Mouse (Mus musculus) hindbrain, embryonic 15.5 days (tissue): ENCODE measurements at regions not wholly inside any gene's neighbourhood (a gene's known extent, or its start where the extent isn't known, plus 50 kb on each side); places are given as distances from the start of the nearest gene placed in this dataset.

ENCODE experiments used
- ATAC-seq: fragments of 200-750 bp; cut with Nextera tagmentation; 2 replicates; pipeline ENCODE4 v1.8.0; 2017; ENCODE audit warnings: low read depth, moderate number of reproducible peaks, moderate TSS enrichment; ENCODE audit not compliant: low FRiP score
- H3K27ac ChIP-seq: fragments of 300-500 bp; sonication (generic); replicated peaks from 2 replicates; pipeline ENCODE4 v1.5.1; 2015; ENCODE audit warnings: mild to moderate bottlenecking, inconsistent platforms
- H3K27me3 ChIP-seq: fragments of 300-500 bp; sonication (generic); 2 replicates; pipeline ENCODE4 v1.6.1; 2015; ENCODE audit warnings: control low read depth, inconsistent platforms
- H3K36me3 ChIP-seq: fragments of 300-500 bp; sonication (generic); 2 replicates; pipeline ENCODE4 v1.6.1; 2015; ENCODE audit warnings: control low read depth, inconsistent platforms
- H3K4me1 ChIP-seq: fragments of 300-500 bp; sonication (generic); replicated peaks from 2 replicates; pipeline ENCODE4 v1.6.1; 2015; ENCODE audit warnings: control low read depth, inconsistent platforms
- H3K4me2 ChIP-seq: fragments of 300-500 bp; sonication (generic); 2 replicates; pipeline ENCODE4 v1.6.1; 2015; ENCODE audit warnings: moderate library complexity, mild to moderate bottlenecking, inconsistent platforms
- H3K4me3 ChIP-seq: fragments of 300-500 bp; sonication (generic); 2 replicates; pipeline ENCODE4 v1.5.1; 2015; ENCODE audit warnings: mild to moderate bottlenecking, inconsistent platforms
- H3K9ac ChIP-seq: fragments of 300-500 bp; sonication (generic); 2 replicates; pipeline ENCODE4 v1.6.1; 2015; ENCODE audit warnings: inconsistent platforms
- H3K9me3 ChIP-seq: fragments of 300-500 bp; sonication (generic); 2 replicates; pipeline ENCODE4 v1.6.1; 2016; ENCODE audit warnings: control low read depth, inconsistent platforms
- WGBS: fragments of 180-500 bp; shearing (Covaris S2); methylation state at CpG from one replicate; pipeline ENCODE4 v1.1.7; 2015; 5-methylcytosine and 5-hydroxymethylcytosine counted together

DNA sequence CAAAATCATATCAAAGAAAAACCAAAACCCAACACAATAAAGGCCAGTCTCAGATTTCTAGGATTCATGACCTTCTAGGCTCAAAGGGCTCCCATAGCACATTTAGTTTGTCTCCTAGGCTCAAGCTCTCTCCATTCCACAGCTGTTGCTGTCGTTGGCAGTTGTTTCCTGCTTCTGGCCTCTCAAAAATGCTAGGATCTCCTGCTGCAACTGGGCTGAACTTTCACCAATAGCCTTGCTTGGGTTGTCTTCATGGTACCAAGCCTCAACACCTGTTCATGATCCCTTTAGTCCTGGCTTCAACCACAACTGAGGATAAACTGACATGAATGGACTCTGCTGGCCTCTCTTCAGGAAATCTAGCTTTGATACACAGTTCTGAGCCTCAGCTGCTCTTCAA is 115.9 kb upstream of the Ssbp2 start:
- Histone ChIP-seq H3K4me2 (no peak overlapping the region), H3K27ac (no peak overlapping the region), H3K9me3 (no peaks in the 10 kb centered on the region), H3K4me3 (no peak overlapping the region), H3K9ac (no peak overlapping the region), H3K27me3 (no peaks in the 10 kb centered on the region), H3K36me3 (no peaks in the 10 kb centered on the region), H3K4me1 (no peaks in the 10 kb centered on the region)
- ATAC-seq, result no peak
- WGBS, result 82% methylated on average over 1 of the region's 1 CpGs

- 86% methylated on average over 12 of the region's 12 CpGs for WGBS
- no peak overlapping the region for H3K9ac ChIP-seq
- no peak overlapping the region for H3K27ac ChIP-seq
- ATAC-seq, result no peak
- no peaks in the 10 kb centered on the region for H3K9me3 ChIP-seq
- no peak overlapping the region for H3K4me2 ChIP-seq
- H3K4me1 ChIP-seq, result no peaks in the 10 kb centered on the region
- H3K27me3 ChIP-seq, result no peaks in the 10 kb centered on the region
- no peaks in the 10 kb centered on the region for H3K36me3 ChIP-seq
- no peak overlapping the region for H3K4me3 ChIP-seq
Measured at GRCm38 (mm10) chr13:91348489-91349083, 111.5 kb upstream of the Ssbp2 start.

DNA sequence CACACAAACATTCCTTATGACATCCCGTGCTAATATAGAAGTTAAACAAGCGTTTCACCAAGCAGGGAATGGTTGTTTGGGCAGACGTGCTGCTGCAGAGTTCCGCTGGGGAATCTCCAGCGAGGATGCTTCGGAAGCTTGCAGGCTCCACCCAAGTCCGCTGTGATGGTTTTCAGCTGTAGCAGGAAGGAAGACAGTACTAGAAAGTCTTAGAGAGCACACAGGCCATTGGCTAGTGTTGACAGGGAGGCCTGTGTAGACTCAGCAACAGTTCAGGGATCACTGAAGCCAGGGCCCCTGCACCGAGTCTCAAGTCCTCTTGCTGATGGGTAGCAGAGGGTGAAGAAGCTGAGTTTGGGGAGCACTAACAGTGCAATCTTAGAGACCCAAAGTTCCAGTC is 107.8 kb upstream of the Ssbp2 start:
- H3K9ac ChIP-seq, result no peak overlapping the region
- H3K4me2 ChIP-seq, result no peak overlapping the region
- H3K27me3 ChIP-seq, result no peaks in the 10 kb centered on the region
- no peaks in the 10 kb centered on the region for H3K36me3 ChIP-seq
- no peak overlapping the region for H3K4me3 ChIP-seq
- no peaks in the 10 kb centered on the region for H3K4me1 ChIP-seq
- H3K27ac ChIP-seq, result no peak overlapping the region
- H3K9me3 ChIP-seq, result no peaks in the 10 kb centered on the region
- 85% methylated on average over 8 of the region's 8 CpGs for WGBS
- ATAC-seq, result no peak

- WGBS, result 76% methylated on average over 9 of the region's 9 CpGs
- Histone ChIP-seq H3K4me3 (no peak overlapping the region), H3K4me2 (no peak overlapping the region), H3K27ac (no peak overlapping the region), H3K27me3 (no peaks in the 10 kb centered on the region), H3K9ac (no peak overlapping the region), H3K4me1 (no peaks in the 10 kb centered on the region), H3K36me3 (no peaks in the 10 kb centered on the region), H3K9me3 (no peaks in the 10 kb centered on the region)
- ATAC-seq, result no peak
Measured at GRCm38 (mm10) chr13:91356516-91356915, 103.6 kb upstream of the Ssbp2 start.

DNA sequence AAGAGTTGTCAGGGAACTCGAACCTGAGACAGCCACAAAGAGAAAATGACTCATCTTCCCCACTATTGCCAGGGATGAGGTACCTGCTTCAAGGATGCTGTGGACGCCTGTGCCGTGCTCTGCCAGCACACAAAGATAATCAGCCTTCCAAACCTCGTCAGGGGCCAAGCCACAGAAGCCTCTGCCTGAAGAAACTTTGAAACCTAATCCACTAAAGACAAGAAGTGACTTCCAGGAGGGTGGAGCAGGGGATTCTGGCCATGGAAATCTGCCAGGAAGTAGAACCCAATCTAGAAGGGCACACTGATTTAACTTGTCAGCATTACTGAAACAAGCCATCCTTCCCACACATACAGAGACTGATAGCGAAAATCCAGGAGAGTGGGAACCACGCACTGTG is 100.0 kb upstream of the Ssbp2 start:
- Histone ChIP-seq H3K4me1 (peaks cover 2% of the 10 kb centered on the region; the same call in 1 of the 2 replicates), H3K9ac (no peak overlapping the region), H3K9me3 (no peaks in the 10 kb centered on the region), H3K4me3 (no peak overlapping the region), H3K27me3 (no peaks in the 10 kb centered on the region), H3K27ac (no peak overlapping the region), H3K36me3 (no peaks in the 10 kb centered on the region), H3K4me2 (no peak overlapping the region)
- ATAC-seq, result no peak
- whole genome bisulfite sequencing, result 82% methylated on average over 6 of the region's 6 CpGs

DNA sequence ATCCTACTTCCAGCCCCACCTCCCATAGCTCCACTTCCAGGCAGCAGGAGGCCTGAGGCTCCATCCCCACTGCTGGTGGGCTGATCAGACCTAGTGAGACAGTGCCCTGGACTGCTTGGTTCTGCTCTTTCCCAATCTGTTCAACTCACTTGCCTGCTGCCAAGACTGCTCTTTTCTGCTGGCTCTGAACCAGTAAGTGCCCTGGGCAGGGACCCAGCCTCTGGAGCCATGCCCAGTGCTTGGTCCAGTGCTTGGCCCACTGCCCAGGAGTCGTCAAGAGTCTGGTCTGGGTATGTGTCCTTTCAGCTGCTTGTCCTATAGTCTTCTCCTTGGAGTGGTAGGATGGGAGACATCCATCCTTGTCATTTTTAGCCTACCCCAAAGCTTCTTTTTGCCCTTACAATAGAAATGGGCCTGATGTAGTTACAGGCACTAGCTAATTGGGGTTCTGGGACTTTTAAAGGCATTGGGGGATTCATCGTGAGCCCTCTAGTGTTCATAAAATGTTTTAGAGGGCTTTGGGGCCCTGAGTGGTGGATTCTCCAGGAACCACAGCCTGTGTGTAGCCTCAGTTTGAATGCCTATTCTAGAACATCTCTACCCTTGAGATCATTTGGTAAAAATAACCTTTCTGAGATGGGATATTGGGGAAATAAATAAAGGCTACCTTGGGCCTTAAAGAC is 94.7 kb upstream of the Ssbp2 start:
- 42% methylated on average over 2 of the region's 2 CpGs for WGBS
- no peak overlapping the region for H3K4me2 ChIP-seq
- H3K9ac ChIP-seq, result no peak overlapping the region
- H3K27me3 ChIP-seq, result no peaks in the 10 kb centered on the region
- no peaks in the 10 kb centered on the region for H3K36me3 ChIP-seq
- H3K9me3 ChIP-seq, result no peaks in the 10 kb centered on the region
- peaks cover 20% of the 10 kb centered on the region for H3K4me1 ChIP-seq
- no peak overlapping the region for H3K4me3 ChIP-seq
- ATAC-seq, result peak; percentile 92
- no peak overlapping the region; the same call in none of the 2 replicates for H3K27ac ChIP-seq

DNA sequence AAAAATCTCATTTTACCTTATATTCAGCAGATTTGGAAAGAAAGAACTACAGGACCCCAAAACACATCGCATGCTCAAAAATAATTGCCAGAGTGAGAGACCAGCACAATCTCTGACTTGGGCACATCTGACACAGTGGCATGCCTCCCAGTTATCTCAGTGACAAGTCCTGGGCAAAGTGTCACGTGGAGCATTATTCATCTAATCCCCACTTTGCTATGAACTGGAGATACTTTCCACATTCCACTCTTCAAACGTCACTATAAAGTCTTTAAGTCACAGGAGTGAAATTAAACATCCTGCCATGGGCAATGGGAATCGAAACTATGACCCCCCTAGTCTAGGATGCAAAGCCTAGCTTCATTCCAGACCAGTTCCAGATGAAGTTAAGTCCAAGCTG is 93.5 kb upstream of the Ssbp2 start:
- Histone ChIP-seq H3K9me3 (no peaks in the 10 kb centered on the region), H3K27me3 (no peaks in the 10 kb centered on the region), H3K4me1 (peaks cover 29% of the 10 kb centered on the region), H3K4me3 (no peak overlapping the region), H3K4me2 (no peak overlapping the region), H3K9ac (no peak overlapping the region), H3K27ac (no peak overlapping the region), H3K36me3 (no peaks in the 10 kb centered on the region)
- no peak for ATAC-seq
- 82% methylated on average over 4 of the region's 4 CpGs for WGBS

DNA sequence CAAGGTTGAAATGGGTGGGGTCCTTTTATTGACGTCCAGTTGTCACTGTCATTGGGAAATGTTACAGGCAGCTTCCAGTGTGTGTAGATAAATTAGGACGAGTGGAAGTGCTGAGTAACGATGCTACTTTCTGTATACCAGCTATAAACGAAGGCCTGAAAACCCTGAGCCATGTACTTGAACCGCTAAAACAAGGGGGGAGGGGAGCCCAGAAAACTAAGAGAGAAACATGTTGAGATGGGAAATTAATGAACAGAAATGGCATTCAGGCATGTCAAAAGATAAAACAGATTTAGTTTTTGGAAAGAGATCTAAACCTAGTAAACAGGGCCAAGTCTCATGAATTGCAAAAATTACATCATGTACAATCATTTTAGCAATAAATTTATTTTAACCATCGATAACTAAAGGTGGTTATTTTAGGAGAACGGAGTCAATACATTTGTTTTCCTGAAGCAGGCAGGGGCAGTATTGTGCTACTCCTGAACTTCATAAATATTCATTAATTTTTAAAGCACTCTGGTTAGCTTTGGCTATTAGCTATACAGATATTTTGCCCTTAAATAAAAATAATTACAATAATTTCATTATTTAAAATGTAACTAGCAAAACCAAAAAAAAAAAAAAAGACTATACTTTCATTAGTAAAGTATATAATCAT is 92.1 kb upstream of the Ssbp2 start:
- 33% methylated on average over 7 of the region's 7 CpGs for WGBS
- H3K4me2 ChIP-seq, result no peak overlapping the region
- H3K27me3 ChIP-seq, result no peaks in the 10 kb centered on the region
- H3K9me3 ChIP-seq, result no peaks in the 10 kb centered on the region
- ATAC-seq, result no peak
- H3K4me3 ChIP-seq, result no peak overlapping the region
- no peak overlapping the region for H3K9ac ChIP-seq
- H3K27ac ChIP-seq, result no peak overlapping the region
- H3K36me3 ChIP-seq, result no peaks in the 10 kb centered on the region
- peaks cover 44% of the 10 kb centered on the region for H3K4me1 ChIP-seq

- no peak overlapping the region for H3K9ac ChIP-seq
- no peak overlapping the region for H3K27ac ChIP-seq
- WGBS, result 76% methylated on average over 7 of the region's 7 CpGs
- H3K4me2 ChIP-seq, result no peak overlapping the region
- H3K9me3 ChIP-seq, result no peaks in the 10 kb centered on the region
- no peak for ATAC-seq
- H3K36me3 ChIP-seq, result no peaks in the 10 kb centered on the region
- no peak overlapping the region for H3K4me3 ChIP-seq
- H3K4me1 ChIP-seq, result peaks cover 47% of the 10 kb centered on the region
- H3K27me3 ChIP-seq, result no peaks in the 10 kb centered on the region
Measured at GRCm38 (mm10) chr13:91368664-91369063, 91.4 kb upstream of the Ssbp2 start.

- peak overlapping the region; percentile 86 for H3K4me2 ChIP-seq
- no peaks in the 10 kb centered on the region for H3K9me3 ChIP-seq
- H3K4me3 ChIP-seq, result peak overlapping the region; percentile 41
- H3K36me3 ChIP-seq, result no peaks in the 10 kb centered on the region
- WGBS, result 23% methylated on average over 3 of the region's 3 CpGs
- peaks cover 53% of the 10 kb centered on the region for H3K4me1 ChIP-seq
- peak overlapping the region; percentile 98 for H3K27ac ChIP-seq
- no peaks in the 10 kb centered on the region for H3K27me3 ChIP-seq
- ATAC-seq, result no peak
- peak overlapping the region; percentile 40; the same call in 1 of the 2 replicates for H3K9ac ChIP-seq
Measured at GRCm38 (mm10) chr13:91370021-91370420, 90.1 kb upstream of the Ssbp2 start.

DNA sequence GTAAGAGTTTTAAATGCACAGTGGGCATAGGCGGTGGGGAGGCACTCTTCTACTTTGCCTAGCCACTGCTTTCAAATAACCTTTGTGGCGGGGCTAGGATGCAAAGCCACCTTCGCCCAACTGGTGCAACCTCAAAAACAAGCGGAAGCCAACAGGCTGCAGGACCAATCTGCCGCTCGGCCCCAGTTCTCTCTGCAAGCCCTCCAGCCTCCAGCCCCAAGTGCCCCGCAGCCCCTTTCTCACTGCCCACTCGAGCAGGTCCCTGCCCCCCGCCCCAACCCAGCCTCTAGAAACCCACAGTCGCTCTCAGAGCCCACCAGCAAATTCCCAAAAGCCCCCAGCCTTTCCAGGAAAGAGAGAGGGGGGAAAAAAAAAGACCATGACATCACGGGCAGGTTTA is 89.6 kb upstream of the Ssbp2 start:
- WGBS, result under 1% methylated on average over 11 of the region's 11 CpGs
- Histone ChIP-seq H3K4me2 (peak overlapping the region; percentile 86), H3K27me3 (no peaks in the 10 kb centered on the region), H3K9ac (peak overlapping the region; percentile 40), H3K27ac (peak overlapping the region; percentile 98), H3K9me3 (no peaks in the 10 kb centered on the region), H3K4me3 (peak overlapping the region; percentile 41), H3K4me1 (peaks cover 52% of the 10 kb centered on the region), H3K36me3 (no peaks in the 10 kb centered on the region)
- peak; percentile 32 for ATAC-seq

DNA sequence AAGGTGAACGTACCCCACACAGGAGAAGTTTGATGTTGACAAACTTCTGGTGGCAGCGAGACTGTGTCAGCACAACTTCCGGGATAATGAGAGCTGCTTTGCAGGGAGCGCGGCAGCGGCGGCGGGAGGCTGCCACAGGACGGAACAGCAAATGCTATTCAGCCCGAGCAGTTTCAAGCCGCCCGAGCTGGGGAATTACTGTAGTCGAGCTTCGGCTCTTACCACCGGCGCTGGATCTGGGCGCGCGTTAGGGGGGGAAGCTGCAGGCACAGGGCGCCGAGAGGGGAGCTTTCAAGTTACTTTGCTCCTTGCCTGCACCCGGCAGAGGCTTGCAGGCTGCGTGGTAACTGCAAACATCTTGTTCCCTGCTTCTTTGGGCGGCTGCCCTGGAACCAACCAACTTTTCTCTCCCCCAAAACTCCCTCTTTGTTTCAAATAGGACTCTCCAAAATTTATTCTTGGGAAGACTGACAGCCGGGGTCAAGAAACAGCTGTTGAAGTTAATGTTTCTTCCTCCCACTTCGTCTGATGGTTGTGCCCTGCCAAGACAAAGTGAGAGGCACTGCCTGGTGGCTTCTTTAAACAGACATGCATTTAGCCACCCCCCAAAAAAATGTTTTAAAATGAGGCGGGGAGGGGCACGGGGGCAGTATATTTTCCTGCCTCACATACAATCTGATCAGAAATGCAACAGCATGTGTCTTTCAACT is 89.0 kb upstream of the Ssbp2 start:
- H3K4me3 ChIP-seq, result peak overlapping the region; percentile 41
- no peaks in the 10 kb centered on the region for H3K36me3 ChIP-seq
- H3K4me2 ChIP-seq, result peak overlapping the region; percentile 86
- no peaks in the 10 kb centered on the region for H3K27me3 ChIP-seq
- no peaks in the 10 kb centered on the region for H3K9me3 ChIP-seq
- H3K27ac ChIP-seq, result peak overlapping the region; percentile 98
- peaks cover 50% of the 10 kb centered on the region for H3K4me1 ChIP-seq
- ATAC-seq, result peak; percentile 96
- H3K9ac ChIP-seq, result peak overlapping the region; percentile 40; the same call in 1 of the 2 replicates
- WGBS, result under 1% methylated on average over 28 of the region's 28 CpGs
